Mouse (Mus musculus) T-helper 1 cell (primary cell): ENCODE measurements around the gene Paf1.
"Not testable (repeated sequence)": the region's sequence is repeated elsewhere in the genome, so short reads cannot be mapped to it uniquely, and the experiment has no call there.

Source experiments
- in situ Hi-C: fragments of 300-600 bp; cut with MboI, MseI; formaldehyde crosslinking; loops from one replicate; pipeline ENCODE4 v1.15.1; 2025; ENCODE audit warnings: high pct_unique_total_duplicates

Gene Paf1

GRCm38 (mm10) chr7:28383606-28384005 is 9.1 kb upstream of the Paf1 start:
- in situ Hi-C loops = no loop called here

- in situ Hi-C loops = no loop called here
These were observed 8.6 kb upstream of the Paf1 start for GRCm38 (mm10) chr7:28384162-28384561.

GRCm38 (mm10) chr7:28385196-28385595 is 7.6 kb upstream of the Paf1 start:
- in situ Hi-C loops = no loop called here

GRCm38 (mm10) chr7:28386007-28386406 is 6.7 kb upstream of the Paf1 start:
- in situ Hi-C loops = no loop called here

- in situ Hi-C loops = no loop called here
These were observed 6.3 kb upstream of the Paf1 start for GRCm38 (mm10) chr7:28386462-28386861.

GRCm38 (mm10) chr7:28386877-28387276 is 5.9 kb upstream of the Paf1 start:
- in situ Hi-C loops = not testable (repeated sequence)

- in situ Hi-C loops = not testable (repeated sequence)
These were observed 5.4 kb upstream of the Paf1 start for GRCm38 (mm10) chr7:28387384-28387783.

- in situ Hi-C loops = no loop called here
These were observed 2.4 kb upstream of the Paf1 start for GRCm38 (mm10) chr7:28390331-28390730.

- in situ Hi-C loops = no loop called here
These were observed 661 bp downstream of the Paf1 start for GRCm38 (mm10) chr7:28393272-28393951.

GRCm38 (mm10) chr7:28395425-28395824 is 2.7 kb downstream of the Paf1 start:
- in situ Hi-C loops = no loop called here

- in situ Hi-C loops = no loop called here
These were observed 5.2 kb downstream of the Paf1 start for GRCm38 (mm10) chr7:28398000-28398399.

GRCm38 (mm10) chr7:28398696-28399340 is 6.1 kb downstream of the Paf1 start:
- in situ Hi-C loops = no loop called here

- in situ Hi-C loops = no loop called here
These were observed 8.3 kb downstream of the Paf1 start for GRCm38 (mm10) chr7:28401030-28401429.

- in situ Hi-C loops = no loop called here
These were observed 9.2 kb downstream of the Paf1 start for GRCm38 (mm10) chr7:28401942-28402341.

- in situ Hi-C loops = no loop called here
These were observed 18.2 kb downstream of the Paf1 start for GRCm38 (mm10) chr7:28410841-28411475.

- in situ Hi-C loops = no loop called here
These were observed 20.1 kb downstream of the Paf1 start for GRCm38 (mm10) chr7:28412826-28413225.

- in situ Hi-C loops = no loop called here
These were observed 24.6 kb downstream of the Paf1 start for GRCm38 (mm10) chr7:28417368-28417767.

- in situ Hi-C loops = no loop called here
These were observed 25.4 kb downstream of the Paf1 start for GRCm38 (mm10) chr7:28418096-28418670.

- in situ Hi-C loops = no loop called here
These were observed 26.7 kb downstream of the Paf1 start for GRCm38 (mm10) chr7:28419416-28419815.

- in situ Hi-C loops = no loop called here
These were observed 30.3 kb downstream of the Paf1 start for GRCm38 (mm10) chr7:28423018-28423417.

- in situ Hi-C loops = no loop called here
These were observed 35.0 kb downstream of the Paf1 start for GRCm38 (mm10) chr7:28427738-28428137.

- in situ Hi-C loops = no loop called here
These were observed 37.8 kb downstream of the Paf1 start for GRCm38 (mm10) chr7:28430512-28430911.

GRCm38 (mm10) chr7:28432252-28432651 is 39.5 kb downstream of the Paf1 start:
- in situ Hi-C loops = no loop called here
